22 mouse cellular contexts compared by ENCODE assay signal in genomic region chr11:101972651-101973050, GRCm38 (mm10). TPM values are rescaled to one million over a fixed set of nuclear protein-coding genes. Genes with fewer than 3 reads are reported as not detected.
DNase-seq lines count a peak whose midpoint lies in the region; ATAC-seq and TF ChIP-seq lines count a peak whose summit lies in the region.
"Had no signal": no experiment of that assay in that cellular context is flagged by ENCODE, and none has a peak within 500 bp of the region (broad histone marks: within the 10 kb centered on the region; RNA-seq: fewer than 3 reads in every experiment).

No protein-coding gene starts in this region.

- peak; percentile 27 for DNase-seq in NIH3T3 (ENCODE audit: low read depth)
- no peak for DNase-seq in cerebellum, adult 18-20 months
- DNase-seq: adrenal gland, postnatal 14 days; cerebellum, adult 8-10 months; cerebellum, postnatal 14 days; embryo, embryonic 11 days; gastrocnemius, postnatal 36 days; heart, adult 2 months had no signal

- TF ChIP-seq POLR2A in bone marrow macrophage, adult 2 months (IDR thresholded peaks at IDR 0.05; ENCODE audit: borderline replicate concordance, low read depth, low read length): no peak

- no peak for ATAC-seq in liver, embryonic 15.5 days (ENCODE audit: insufficient read depth)
- ATAC-seq in liver, embryonic 12.5 days: no peak
- no peak for ATAC-seq in limb, embryonic 12.5 days (ENCODE audit: insufficient number of reproducible peaks, insufficient read depth, low FRiP score, low TSS enrichment, low read depth)
- ATAC-seq in activated CD4-positive, CD25-positive, alpha-beta regulatory T cell, adult 4 months: no peak
- ATAC-seq: forebrain, embryonic 14.5 days had no signal

- TF ChIP-seq CTCF in bone marrow macrophage, adult 2 months (IDR thresholded peaks at IDR 0.05; ENCODE audit: low read depth, low read length): no peak

- 0 out of 2 replicates have a peak, but pooled peaks cover 2% of the 10 kb centered on the region for H3K36me3 ChIP-seq in liver, embryonic 15.5 days (replicated peaks)
- H3K36me3 ChIP-seq in liver, embryonic 12.5 days: no peaks in the 10 kb centered on the region
- H3K36me3 ChIP-seq in limb, embryonic 12.5 days: no peaks in the 10 kb centered on the region
- H3K36me3 ChIP-seq: embryonic facial prominence, embryonic 15.5 days; hindbrain, embryonic 10.5 days had no signal

- WGBS in liver, embryonic 15.5 days (ENCODE audit: insufficient replicate concordance): 72% methylated on average over 5 of the region's 5 CpGs
- 81% methylated on average over 5 of the region's 5 CpGs for WGBS in liver, embryonic 12.5 days (ENCODE audit: insufficient replicate concordance)
- WGBS in limb, embryonic 12.5 days: 77% methylated on average over 5 of the region's 5 CpGs

- H3K27ac ChIP-seq in liver, embryonic 15.5 days (replicated peaks): 0 out of 2 replicates have a peak overlapping the region, but pooled peaks have one; percentile 19
- no peak overlapping the region for H3K27ac ChIP-seq in liver, embryonic 12.5 days
- H3K27ac ChIP-seq in bone marrow macrophage, adult 2 months (ENCODE audit: insufficient read depth, low read depth, low read length): peak overlapping the region; percentile 99
- no peak overlapping the region; the same call in 1 of the 2 replicates for H3K27ac ChIP-seq in limb, embryonic 12.5 days
- H3K27ac ChIP-seq: embryonic facial prominence, embryonic 15.5 days; forebrain, embryonic 10.5 days; heart, adult 2 months; hindbrain, embryonic 10.5 days; hindbrain, embryonic 14.5 days had no signal

- H3K4me1 ChIP-seq in liver, embryonic 15.5 days (replicated peaks): no peaks in the 10 kb centered on the region; the same call in 1 of the 2 replicates
- H3K4me1 ChIP-seq in liver, embryonic 12.5 days: no peaks in the 10 kb centered on the region
- H3K4me1 ChIP-seq in bone marrow macrophage, adult 2 months (ENCODE audit: control insufficient read depth, insufficient read depth, low read length): peaks cover 36% of the 10 kb centered on the region
- peaks cover 23% of the 10 kb centered on the region for H3K4me1 ChIP-seq in limb, embryonic 12.5 days (replicated peaks)

- peaks cover 12% of the 10 kb centered on the region for H3K27me3 ChIP-seq in liver, embryonic 15.5 days
- H3K27me3 ChIP-seq in liver, embryonic 12.5 days (replicated peaks): peaks cover 11% of the 10 kb centered on the region
- H3K27me3 ChIP-seq in limb, embryonic 12.5 days: peaks cover 13% of the 10 kb centered on the region

- no peak overlapping the region for H3K9ac ChIP-seq in liver, embryonic 15.5 days
- no peak overlapping the region for H3K9ac ChIP-seq in liver, embryonic 12.5 days
- H3K9ac ChIP-seq in limb, embryonic 12.5 days (replicated peaks): no peak overlapping the region
- H3K9ac ChIP-seq: embryonic facial prominence, embryonic 15.5 days; heart, embryonic 12.5 days; hindbrain, embryonic 14.5 days had no signal

- H3K4me3 ChIP-seq in liver, embryonic 15.5 days (replicated peaks): no peak overlapping the region
- H3K4me3 ChIP-seq in liver, embryonic 12.5 days: no peak overlapping the region
- no peak overlapping the region for H3K4me3 ChIP-seq in bone marrow macrophage, adult 2 months (ENCODE audit: insufficient read depth, low read length)
- no peak overlapping the region for H3K4me3 ChIP-seq in limb, embryonic 12.5 days (replicated peaks)
- H3K4me3 ChIP-seq: embryonic facial prominence, embryonic 15.5 days; erythroblast, embryonic 14.5 days; forebrain, embryonic 10.5 days; heart, adult 2 months; heart, embryonic 12.5 days; hindbrain, embryonic 10.5 days had no signal

- no peaks in the 10 kb centered on the region for H3K9me3 ChIP-seq in liver, embryonic 15.5 days (replicated peaks)
- no peaks in the 10 kb centered on the region for H3K9me3 ChIP-seq in liver, embryonic 12.5 days (replicated peaks)
- no peaks in the 10 kb centered on the region for H3K9me3 ChIP-seq in limb, embryonic 12.5 days
- H3K9me3 ChIP-seq: embryonic facial prominence, embryonic 15.5 days; forebrain, embryonic 10.5 days; heart, embryonic 12.5 days; hindbrain, embryonic 10.5 days had no signal

- H3K4me2 ChIP-seq in liver, embryonic 15.5 days: no peak overlapping the region
- H3K4me2 ChIP-seq in liver, embryonic 12.5 days: no peak overlapping the region
- 0 out of 2 replicates have a peak overlapping the region, but pooled peaks have one; percentile 39 for H3K4me2 ChIP-seq in limb, embryonic 12.5 days
- H3K4me2 ChIP-seq: embryonic facial prominence, embryonic 15.5 days; heart, embryonic 12.5 days; hindbrain, embryonic 14.5 days had no signal

RNA-seq across cellular contexts. Expression of gene Sost, which starts 5.8 kb away (rescaled TPM):
- polyA plus RNA-seq in liver, embryonic 15.5 days (2015; fragmentation: Nextera tagmentation; extraction: Ambion mirVana): 0.07 TPM in 2 replicates
- polyA plus RNA-seq in liver, embryonic 12.5 days (2016; fragmentation: Nextera tagmentation; extraction: Ambion mirVana): 0.10 TPM in 2 replicates
- polyA plus RNA-seq in bone marrow macrophage, adult 2 months (2012; ENCODE audit: insufficient read depth, insufficient read length, missing spikeins): not detected in 2 replicates
- 1.1 and 1.2 TPM in 2 replicates for polyA plus RNA-seq in limb, embryonic 12.5 days (2016; fragmentation: Nextera tagmentation; extraction: Ambion mirVana)
- polyA plus RNA-seq in activated CD4-positive, CD25-positive, alpha-beta regulatory T cell, adult 4 months (2017; shearing (Covaris generic)): not detected
- polyA plus RNA-seq: embryonic facial prominence, embryonic 11.5 days; erythroblast, embryonic 14.5 days; forebrain, embryonic 10.5 days; forebrain, embryonic 14.5 days; hindbrain, embryonic 14.5 days had no signal

RNA-seq across cellular contexts. Expression of gene Cfap97d1, which starts 11.4 kb away (rescaled TPM):
- not detected in 2 replicates for polyA plus RNA-seq in liver, embryonic 15.5 days (2015; fragmentation: Nextera tagmentation; extraction: Ambion mirVana)
- not detected in 2 replicates for polyA plus RNA-seq in liver, embryonic 12.5 days (2016; fragmentation: Nextera tagmentation; extraction: Ambion mirVana)
- not detected in 2 replicates for polyA plus RNA-seq in bone marrow macrophage, adult 2 months (2012; ENCODE audit: insufficient read depth, insufficient read length, missing spikeins)
- polyA plus RNA-seq in limb, embryonic 12.5 days (2016; fragmentation: Nextera tagmentation; extraction: Ambion mirVana): not detected in 2 replicates
- not detected for polyA plus RNA-seq in activated CD4-positive, CD25-positive, alpha-beta regulatory T cell, adult 4 months (2017; shearing (Covaris generic))
- polyA plus RNA-seq: embryonic facial prominence, embryonic 11.5 days; embryonic facial prominence, embryonic 15.5 days; erythroblast, embryonic 14.5 days; forebrain, embryonic 10.5 days; forebrain, embryonic 14.5 days; heart, adult 2 months; heart, embryonic 12.5 days; heart, embryonic 16.5 days; hindbrain, embryonic 10.5 days; hindbrain, embryonic 14.5 days had no signal

RNA-seq across cellular contexts. Expression of gene Dusp3, which starts 14.2 kb away (rescaled TPM):
- 7.8 and 8.0 TPM in 2 replicates for polyA plus RNA-seq in liver, embryonic 15.5 days (2015; fragmentation: Nextera tagmentation; extraction: Ambion mirVana)
- 12.9 and 13.4 TPM in 2 replicates for polyA plus RNA-seq in liver, embryonic 12.5 days (2016; fragmentation: Nextera tagmentation; extraction: Ambion mirVana)
- 79.3 and 80.4 TPM in 2 replicates for polyA plus RNA-seq in bone marrow macrophage, adult 2 months (2012; ENCODE audit: insufficient read depth, insufficient read length, missing spikeins)
- 11.2 and 11.6 TPM in 2 replicates for polyA plus RNA-seq in limb, embryonic 12.5 days (2016; fragmentation: Nextera tagmentation; extraction: Ambion mirVana)
- 1 to 10 TPM; 1.3 to 1.9 TPM for polyA plus RNA-seq in activated CD4-positive, CD25-positive, alpha-beta regulatory T cell, adult 4 months (2017; shearing (Covaris generic))

RNA-seq across cellular contexts. Expression of gene Mpp3, which starts 55.6 kb away (rescaled TPM):
- polyA plus RNA-seq in liver, embryonic 15.5 days (2015; fragmentation: Nextera tagmentation; extraction: Ambion mirVana): 0.24 and 0.53 TPM in 2 replicates
- polyA plus RNA-seq in liver, embryonic 12.5 days (2016; fragmentation: Nextera tagmentation; extraction: Ambion mirVana): 0.66 and 0.85 TPM in 2 replicates
- 0.31 TPM in 1 of 2 replicates, not detected in the other for polyA plus RNA-seq in bone marrow macrophage, adult 2 months (2012; ENCODE audit: insufficient read depth, insufficient read length, missing spikeins)
- polyA plus RNA-seq in limb, embryonic 12.5 days (2016; fragmentation: Nextera tagmentation; extraction: Ambion mirVana): 13.7 and 16.3 TPM in 2 replicates
- under 1 TPM in 1 of 2 experiments, not detected in 1; 0.36 TPM for polyA plus RNA-seq in activated CD4-positive, CD25-positive, alpha-beta regulatory T cell, adult 4 months (2017; shearing (Covaris generic))
- polyA plus RNA-seq: erythroblast, embryonic 14.5 days had no signal

Comparison
In these comparisons a context has a peak if more than half of its experiments do, and no peak if none do; other contexts are left out.
1. H3K27ac ChIP-seq: peak in liver, embryonic 15.5 days (single experiment) and bone marrow macrophage, adult 2 months (single experiment); none in liver, embryonic 12.5 days (single experiment) and limb, embryonic 12.5 days (single experiment).